Comparison of ENCODE assay signal across 11 mouse cellular contexts in the genomic region with DNA sequence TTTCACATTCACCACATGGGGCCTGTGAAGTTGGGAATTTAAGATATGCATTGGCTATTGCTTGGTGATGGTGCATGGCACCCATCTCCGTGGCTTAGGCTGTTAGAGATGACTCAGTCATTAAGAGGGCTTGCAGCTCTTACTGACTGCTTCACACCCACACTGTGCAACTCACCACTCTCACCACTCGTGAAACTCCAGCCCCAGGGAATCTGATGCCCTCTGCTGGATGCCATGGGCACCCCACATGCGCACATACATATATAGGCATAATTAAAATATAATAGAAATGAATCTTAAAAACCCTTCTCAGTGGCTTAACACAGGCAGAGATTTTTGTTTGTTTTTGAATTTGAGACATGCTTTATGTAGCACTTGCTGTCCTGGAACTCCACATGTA.
DNase-seq lines count a peak whose midpoint lies in the region; ATAC-seq and TF ChIP-seq lines count a peak whose summit lies in the region.
"Had no signal": no experiment of that assay in that cellular context is flagged by ENCODE, and none has a peak within 500 bp of the region (broad histone marks: within the 10 kb centered on the region; RNA-seq: fewer than 3 reads in every experiment).

No protein-coding gene starts in this region.

- DNase-seq in cerebellum, adult 2 months: no peak
- no peak for DNase-seq in cerebellum, adult 11 months
- no peak for DNase-seq in liver, embryonic 14.5 days (ENCODE audit: low read depth in 3 of 3, low spot score in 3 of 3)
- no peak for DNase-seq in liver
- DNase-seq in T-cell, adult 2 months (ENCODE audit: low spot score): peak; percentile 2
- DNase-seq in spleen, adult 12 weeks (ENCODE audit: low spot score): no peak
- DNase-seq in layer of hippocampus, postnatal 36 days: no peak

- 0 out of 2 replicates have a peak, but pooled peaks have one; percentile 13 for TF ChIP-seq CTCF in cerebellum, adult 2 months (IDR thresholded peaks at IDR 0.05; ENCODE audit: borderline replicate concordance, insufficient read depth, low read depth, low read length)
- peak; percentile 39 for TF ChIP-seq CTCF in liver, embryonic 14.5 days (IDR thresholded peaks at IDR 0.05; ENCODE audit: low read depth)
- peak; percentile 45; the same call in 1 of the 2 replicates for TF ChIP-seq CTCF in small intestine, adult 2 months (IDR thresholded peaks at IDR 0.05; ENCODE audit: extremely low read depth, insufficient read length, insufficient replicate concordance, low read depth, low read length)

- H3K4me2 ChIP-seq in liver, embryonic 14.5 days (ENCODE audit: low read depth): no peak overlapping the region
- H3K4me2 ChIP-seq: midbrain, embryonic 11.5 days; stomach, embryonic 15.5 days had no signal

- H3K27ac ChIP-seq in cerebellum, adult 2 months (ENCODE audit: insufficient read depth, low read length): no peak overlapping the region
- H3K27ac ChIP-seq in liver, embryonic 14.5 days: no peak overlapping the region
- no peak overlapping the region for H3K27ac ChIP-seq in small intestine, adult 2 months (ENCODE audit: insufficient read depth, low read depth, low read length)
- H3K27ac ChIP-seq: stomach, embryonic 15.5 days had no signal

- no peaks in the 10 kb centered on the region for H3K27me3 ChIP-seq in cerebellum, adult 2 months (ENCODE audit: control insufficient read depth, insufficient read depth, low read length)
- H3K27me3 ChIP-seq in liver, embryonic 14.5 days (ENCODE audit: control insufficient read depth, insufficient read depth, low read length): no peaks in the 10 kb centered on the region
- no peaks in the 10 kb centered on the region for H3K27me3 ChIP-seq in small intestine, adult 2 months (ENCODE audit: control insufficient read depth, insufficient read depth, low read length)
- H3K27me3 ChIP-seq: stomach, embryonic 15.5 days had no signal

- no peak for TF ChIP-seq EP300 in liver, embryonic 14.5 days (IDR thresholded peaks at IDR 0.05; ENCODE audit: low read depth)

- no peaks in the 10 kb centered on the region for H3K4me1 ChIP-seq in cerebellum, adult 2 months (ENCODE audit: control insufficient read depth, insufficient read depth, low read length)
- no peaks in the 10 kb centered on the region for H3K4me1 ChIP-seq in liver, embryonic 14.5 days (replicated peaks; ENCODE audit: control insufficient read depth in 2 of 2, insufficient read depth in 2 of 2, low read length in 1 of 2)
- no peaks in the 10 kb centered on the region for H3K4me1 ChIP-seq in small intestine, adult 2 months (ENCODE audit: control insufficient read depth, insufficient read depth, insufficient read length, low read length)
- H3K4me1 ChIP-seq: stomach, embryonic 15.5 days had no signal

- H3K36me3 ChIP-seq in liver, embryonic 14.5 days (replicated peaks; ENCODE audit: control insufficient read depth, insufficient read depth, low read depth): no peaks in the 10 kb centered on the region
- peaks cover 55% of the 10 kb centered on the region for H3K36me3 ChIP-seq in small intestine, adult 2 months (ENCODE audit: control insufficient read depth, insufficient read depth, low read length)
- H3K36me3 ChIP-seq: stomach, embryonic 15.5 days had no signal

- 83% methylated on average over 3 of the region's 3 CpGs for WGBS in cerebellum, adult 2 months
- 72% methylated on average over 3 of the region's 3 CpGs for WGBS in liver, embryonic 14.5 days (ENCODE audit: insufficient replicate concordance)
- WGBS in small intestine, adult 2 months: 71% methylated on average over 3 of the region's 3 CpGs

- H3K4me3 ChIP-seq in cerebellum, adult 2 months (replicated peaks; ENCODE audit: insufficient read depth, low read depth, low read length): no peak overlapping the region
- no peak overlapping the region for H3K4me3 ChIP-seq in liver, embryonic 14.5 days (ENCODE audit: insufficient read depth in 1 of 2, low read depth in 2 of 2, low read length in 2 of 2)
- H3K4me3 ChIP-seq in small intestine, adult 2 months (ENCODE audit: low read depth, low read length): no peak overlapping the region
- H3K4me3 ChIP-seq: stomach, embryonic 15.5 days had no signal

- H3K9me3 ChIP-seq in liver, embryonic 14.5 days (ENCODE audit: control insufficient read depth, low read length): no peaks in the 10 kb centered on the region
- H3K9me3 ChIP-seq: stomach, embryonic 15.5 days had no signal

- TF ChIP-seq POLR2A in cerebellum, adult 2 months (IDR thresholded peaks at IDR 0.05; ENCODE audit: borderline replicate concordance, insufficient read depth, low read length): no peak
- TF ChIP-seq POLR2A in small intestine, adult 2 months (IDR thresholded peaks at IDR 0.05; ENCODE audit: low read depth, low read length): no peak

- H3K9ac ChIP-seq in liver, embryonic 14.5 days (replicated peaks): no peak overlapping the region
- H3K9ac ChIP-seq: stomach, embryonic 15.5 days had no signal

- ATAC-seq in liver, embryonic 14.5 days (ENCODE audit: insufficient read depth): no peak
- ATAC-seq: forebrain, embryonic 14.5 days had no signal
